In the genomic region with DNA sequence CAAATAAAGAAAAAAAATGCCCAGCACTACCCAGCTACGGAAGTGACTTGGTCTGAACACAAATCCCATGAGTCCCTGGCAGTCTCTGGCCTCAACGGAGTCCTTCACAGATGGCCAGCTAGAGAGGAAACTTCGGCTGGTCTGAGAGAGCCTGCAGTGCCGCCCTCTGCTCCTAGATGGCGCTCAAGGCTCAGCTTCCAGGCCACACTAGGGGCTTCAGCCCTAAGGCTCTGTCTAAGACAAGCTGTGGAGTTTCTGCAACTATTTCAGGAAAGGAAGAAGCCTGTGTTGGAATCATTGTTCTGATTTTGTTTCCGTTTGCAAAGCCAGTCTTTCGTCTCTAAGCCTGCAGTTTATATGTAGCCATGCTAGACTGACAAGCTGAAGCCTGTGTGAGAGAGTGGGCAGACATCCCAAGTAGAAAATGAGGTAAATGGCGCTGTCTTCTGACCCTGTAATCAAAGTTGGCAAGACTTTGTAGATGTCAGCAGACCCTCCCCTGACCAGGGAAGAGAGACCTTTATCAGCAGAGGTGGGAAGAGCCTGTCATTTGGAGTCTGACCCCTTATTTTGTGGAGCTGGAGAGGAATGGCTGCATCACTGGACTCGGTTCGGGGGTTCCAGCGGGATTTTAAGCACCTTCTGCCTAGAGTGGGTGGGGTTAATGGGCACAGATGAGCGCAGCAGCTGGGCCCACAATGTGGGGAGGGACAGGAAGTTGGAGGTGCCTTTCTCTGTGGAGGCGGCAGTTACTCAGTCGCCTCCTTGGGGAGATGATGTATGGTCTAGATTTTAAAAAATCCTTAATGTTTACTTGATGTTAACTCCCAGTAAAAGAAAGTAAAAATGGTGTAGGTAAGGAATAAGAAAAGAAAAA, we compare ENCODE assay signal across 8 mouse cellular contexts.
DNase-seq lines count a peak whose midpoint lies in the region; ATAC-seq and TF ChIP-seq lines count a peak whose summit lies in the region.

No protein-coding gene starts in this region.

- 52% methylated on average over 14 of the region's 14 CpGs for whole genome bisulfite sequencing in forebrain, embryonic 10.5 days
- WGBS in heart, postnatal 0 days: 34% methylated on average over 14 of the region's 14 CpGs

- peak; percentile 30 for DNase-seq in 3T3-L1 (ENCODE audit: low read depth, low spot score)
- peak; percentile 70 to 80 for DNase-seq in adrenal gland, postnatal 36 days
- DNase-seq in forebrain, embryonic 10.5 days (ENCODE audit: extremely low spot score, low spot score): peak; percentile 75
- DNase-seq in heart, postnatal 0 days (ENCODE audit: low spot score): peak; percentile 54
- DNase-seq in kidney, postnatal 25 days: peak; percentile 70 to 84
- DNase-seq in lung, adult 18-20 months: peak; percentile 4 to 7
- peak; percentile 38 for DNase-seq in ovary, adult 18-20 months (ENCODE audit: low spot score)
- peak; percentile 7 for DNase-seq in thymus, postnatal 0 days (ENCODE audit: low spot score)

- peak; percentile 96 for TF ChIP-seq CTCF in heart, postnatal 0 days (IDR thresholded peaks at IDR 0.05; ENCODE audit: low read depth)

- 0 out of 2 replicates have a peak, but pooled peaks cover 3% of the 10 kb centered on the region for H3K4me1 ChIP-seq in forebrain, embryonic 10.5 days
- H3K4me1 ChIP-seq in heart, postnatal 0 days (ENCODE audit: control insufficient read depth, insufficient read depth): no peaks in the 10 kb centered on the region

- ATAC-seq in heart, postnatal 0 days (ENCODE audit: insufficient read depth, low read depth): peak; percentile 69

- no peak overlapping the region for H3K27ac ChIP-seq in forebrain, embryonic 10.5 days
- peak overlapping the region; percentile 55; the same call in 1 of the 2 replicates for H3K27ac ChIP-seq in heart, postnatal 0 days (ENCODE audit: low read depth)

- peaks cover 5% of the 10 kb centered on the region; the same call in 1 of the 2 replicates for H3K9me3 ChIP-seq in forebrain, embryonic 10.5 days
- 0 out of 2 replicates have a peak, but pooled peaks cover 6% of the 10 kb centered on the region for H3K9me3 ChIP-seq in heart, postnatal 0 days (replicated peaks; ENCODE audit: control insufficient read depth, low read length)

- H3K4me3 ChIP-seq in forebrain, embryonic 10.5 days: no peak overlapping the region
- H3K4me3 ChIP-seq in heart, postnatal 0 days (ENCODE audit: low read depth, low read length): no peak overlapping the region

- H3K36me3 ChIP-seq in forebrain, embryonic 10.5 days (replicated peaks): no peaks in the 10 kb centered on the region
- no peaks in the 10 kb centered on the region for H3K36me3 ChIP-seq in heart, postnatal 0 days (replicated peaks; ENCODE audit: control insufficient read depth, insufficient read depth, low read length)

- no peak; the same call in 1 of the 2 replicates for TF ChIP-seq EP300 in heart, postnatal 0 days (IDR thresholded peaks at IDR 0.05; ENCODE audit: low read depth)

- no peak overlapping the region for H3K9ac ChIP-seq in heart, postnatal 0 days (replicated peaks; ENCODE audit: low read depth, low read length)

- 0 out of 2 replicates have a peak, but pooled peaks cover 4% of the 10 kb centered on the region for H3K27me3 ChIP-seq in forebrain, embryonic 10.5 days (ENCODE audit: poor library complexity, severe bottlenecking)
- no peaks in the 10 kb centered on the region for H3K27me3 ChIP-seq in heart, postnatal 0 days (ENCODE audit: control insufficient read depth, insufficient read depth, low read length)

- no peak overlapping the region for H3K4me2 ChIP-seq in heart, postnatal 0 days (ENCODE audit: low read depth, low read length)

Comparison
In these comparisons a context has a peak if more than half of its experiments do, and no peak if none do; other contexts are left out.
1. DNase-seq: peak in every context shown above with its lines; median percentile 77 in kidney, postnatal 25 days; 75 in adrenal gland, postnatal 36 days; 75 in forebrain, embryonic 10.5 days; 54 in heart, postnatal 0 days; 38 in ovary, adult 18-20 months; 30 in 3T3-L1; 7 in thymus, postnatal 0 days; 6 in lung, adult 18-20 months.